Mouse (Mus musculus): ENCODE measurements at regions not wholly inside any gene's neighbourhood (a gene's known extent, or its start where the extent isn't known, plus 50 kb on each side); places are given as distances from the start of the nearest gene placed in this dataset.

GRCm38 (mm10) chr10:37280150-37280820 is 141.6 kb upstream of the Marcks start:
- no peak for DNase-seq (ENCODE audit: low spot score in 2 of 2)

- no peak for DNase-seq (ENCODE audit: low spot score in 2 of 2)
Measured at GRCm38 (mm10) chr10:37279316-37279715, 140.6 kb upstream of the Marcks start.

- no peak for DNase-seq (ENCODE audit: low spot score in 2 of 2)
Measured at GRCm38 (mm10) chr10:37275857-37276256, 137.1 kb upstream of the Marcks start.

GRCm38 (mm10) chr10:37275271-37275670 is 136.6 kb upstream of the Marcks start:
- no peak for DNase-seq (ENCODE audit: low spot score in 2 of 2)

GRCm38 (mm10) chr10:37271967-37272366 is 133.2 kb upstream of the Marcks start:
- DNase-seq (ENCODE audit: low spot score in 2 of 2), result no peak

GRCm38 (mm10) chr10:37270236-37271000 is 131.7 kb upstream of the Marcks start:
- no peak for DNase-seq (ENCODE audit: low spot score in 2 of 2)

GRCm38 (mm10) chr10:37266909-37267308 is 128.2 kb upstream of the Marcks start:
- no peak for DNase-seq (ENCODE audit: low spot score in 2 of 2)

GRCm38 (mm10) chr10:37260791-37261488 is 122.2 kb upstream of the Marcks start:
- peak in 1 of 2 experiments; percentile 28 for DNase-seq (ENCODE audit: low spot score in 2 of 2)

- DNase-seq (ENCODE audit: low spot score in 2 of 2), result no peak
Measured at GRCm38 (mm10) chr10:37259186-37259585, 120.5 kb upstream of the Marcks start.

GRCm38 (mm10) chr10:37257544-37257943 is 118.8 kb upstream of the Marcks start:
- no peak for DNase-seq (ENCODE audit: low spot score in 2 of 2)

GRCm38 (mm10) chr10:37250934-37251521 is 112.3 kb upstream of the Marcks start:
- DNase-seq (ENCODE audit: low spot score in 2 of 2), result no peak

GRCm38 (mm10) chr10:37250157-37250556 is 111.4 kb upstream of the Marcks start:
- DNase-seq (ENCODE audit: low spot score in 2 of 2), result no peak

- no peak for DNase-seq (ENCODE audit: low spot score in 2 of 2)
Measured at GRCm38 (mm10) chr10:37249511-37249910, 110.8 kb upstream of the Marcks start.

- DNase-seq (ENCODE audit: low spot score in 2 of 2), result no peak
Measured at GRCm38 (mm10) chr10:37247121-37247520, 108.4 kb upstream of the Marcks start.

- DNase-seq (ENCODE audit: low spot score in 2 of 2), result no peak
Measured at GRCm38 (mm10) chr10:37243136-37243535, 104.4 kb upstream of the Marcks start.

- no peak for DNase-seq (ENCODE audit: low spot score in 2 of 2)
Measured at GRCm38 (mm10) chr10:37241821-37242263, 103.1 kb upstream of the Marcks start.

- DNase-seq (ENCODE audit: low spot score in 2 of 2), result no peak
Measured at GRCm38 (mm10) chr10:37240634-37241033, 101.9 kb upstream of the Marcks start.

GRCm38 (mm10) chr10:37240201-37240600 is 101.5 kb upstream of the Marcks start:
- DNase-seq (ENCODE audit: low spot score in 2 of 2), result no peak

GRCm38 (mm10) chr10:37236001-37236822 is 97.5 kb upstream of the Marcks start:
- no peak for DNase-seq (ENCODE audit: low spot score in 2 of 2)

- peak in 1 of 2 experiments; percentile 18 for DNase-seq (ENCODE audit: low spot score in 2 of 2)
Measured at GRCm38 (mm10) chr10:37231936-37232556, 93.3 kb upstream of the Marcks start.

GRCm38 (mm10) chr10:37231159-37231558 is 92.4 kb upstream of the Marcks start:
- no peak for DNase-seq (ENCODE audit: low spot score in 2 of 2)
